Mouse (Mus musculus): ENCODE data around the gene Tmppe. TPM values are rescaled to one million over a fixed set of nuclear protein-coding genes. Genes with fewer than 3 reads are reported as not detected.
A peak's percentile ranks its signal among the peaks of the same experiment; 100 is the strongest.

Gene Tmppe
- polyA plus RNA-seq, 1 experiment from 2014 or later, result 5.7 TPM

DNA sequence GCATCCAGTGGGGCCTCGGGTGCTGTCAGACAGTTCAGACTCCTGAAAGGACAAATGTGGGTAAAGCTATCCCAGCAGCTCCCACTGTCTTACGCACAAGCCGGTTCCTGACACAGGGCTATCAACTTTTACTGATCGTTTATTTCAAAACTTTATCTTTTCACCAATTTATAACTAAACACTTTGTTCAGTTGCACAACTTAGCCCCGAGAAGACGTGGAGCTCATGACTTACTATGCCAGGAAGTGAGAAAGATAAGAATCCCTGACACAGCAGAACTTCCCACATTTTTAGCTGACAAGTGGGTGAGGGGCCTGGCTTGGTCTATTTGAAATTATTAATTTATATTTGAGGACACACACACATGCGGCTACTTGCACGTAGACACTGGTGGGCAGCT lies 6.2 kb upstream of the Tmppe start:
- no peaks in the 10 kb centered on the region for H3K27me3 ChIP-seq
- in situ Hi-C loops (cut with MboI; ENCODE audit: low pct_unique_long_range_greater_than_20kb), result loop anchor here (25.0 kb wide), 1 partner anchor 357 kb away; the partner anchor contains the start of gene Fbxl2
- CTCF ChIA-PET, result no interaction called here
- POLR2A ChIA-PET, result no interaction called here
- TF ChIP-seq CTCF (IDR thresholded peaks at IDR 0.05), result no peak
- ATAC-seq (no peak), DNase-seq (ENCODE audit: low read depth, low spot score) (no peak)

DNA sequence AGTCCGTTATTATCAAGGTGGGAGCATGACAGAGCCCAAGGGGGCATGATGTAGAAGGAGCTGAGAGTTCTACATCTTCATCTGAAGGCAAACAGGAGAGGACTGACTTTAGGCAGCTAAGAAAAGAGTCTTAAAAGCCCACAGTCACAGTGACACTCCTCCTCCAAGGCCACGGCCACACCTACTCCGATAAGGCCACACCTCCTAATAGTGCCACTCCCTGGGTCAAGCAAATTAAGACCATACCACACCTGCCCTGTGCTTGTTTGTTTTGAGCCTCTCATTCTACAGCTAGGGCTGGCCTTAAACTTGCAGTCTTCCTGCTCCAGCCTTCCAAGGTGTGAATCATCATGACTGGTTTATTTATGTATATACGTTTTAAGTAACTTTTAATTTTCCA lies 5.6 kb upstream of the Tmppe start:
- in situ Hi-C loops (cut with MboI; ENCODE audit: low pct_unique_long_range_greater_than_20kb), result loop anchor here (25.0 kb wide), 1 partner anchor 358 kb away; the partner anchor contains the start of gene Fbxl2
- DNase-seq (ENCODE audit: low read depth, low spot score) (no peak), ATAC-seq (no peak)
- CTCF ChIA-PET, result no interaction called here
- H3K27me3 ChIP-seq, result no peaks in the 10 kb centered on the region
- POLR2A ChIA-PET, result no interaction called here
- no peak for TF ChIP-seq CTCF (IDR thresholded peaks at IDR 0.05)

DNA sequence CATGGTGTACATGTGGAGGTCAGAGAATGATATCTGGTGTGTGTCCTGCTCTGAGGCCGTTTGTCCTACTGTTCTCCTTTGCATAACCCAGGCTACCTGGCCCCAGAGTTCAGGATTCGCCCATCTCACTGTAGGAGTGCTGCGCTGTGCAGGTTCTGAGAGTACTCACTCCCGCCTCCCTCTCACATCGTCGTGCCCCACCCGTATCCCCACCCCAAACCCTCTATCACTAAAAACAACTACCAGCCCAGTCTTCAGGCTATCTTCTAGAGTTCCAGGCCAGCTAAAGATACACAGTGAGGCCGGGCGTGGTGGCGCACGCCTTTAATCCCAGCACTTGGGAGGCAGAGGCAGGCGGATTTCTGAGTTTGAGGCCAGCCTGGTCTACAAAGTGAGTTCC lies 1.2 kb upstream of the Tmppe start:
- ChIA-PET CTCF (interaction anchor here (1.2 kb wide), 1 partner anchor 16 kb away, joined by 3 read pairs; no protein-coding TSS in a partner anchor), POLR2A (no interaction called here)
- in situ Hi-C loops (cut with MboI; ENCODE audit: low pct_unique_long_range_greater_than_20kb), result loop anchor here (25.0 kb wide), 1 partner anchor 362 kb away; the partner anchor contains the start of gene Fbxl2
- TF ChIP-seq CTCF (IDR thresholded peaks at IDR 0.05), result no peak
- no peak for ATAC-seq
- no peaks in the 10 kb centered on the region for H3K27me3 ChIP-seq
- DNase-seq (ENCODE audit: low read depth, low spot score), result no peak

DNA sequence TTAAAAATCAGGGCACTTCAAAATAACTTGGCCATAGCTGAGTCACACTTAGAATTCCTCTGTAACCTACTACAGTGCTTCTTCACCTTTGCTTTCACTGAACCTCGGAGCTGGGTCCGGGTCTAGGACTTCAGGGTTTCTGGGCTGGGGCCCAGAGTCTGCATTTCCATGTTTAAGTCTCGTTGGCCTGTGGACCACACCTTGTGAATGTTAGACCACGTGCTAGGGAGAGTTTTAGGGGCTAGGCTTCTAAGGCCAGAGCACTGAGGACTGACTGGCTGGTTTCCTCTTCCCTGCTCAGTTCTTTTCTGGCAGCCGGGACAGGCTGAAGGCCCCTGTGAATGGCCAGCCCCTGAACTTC lies 337 bp upstream of the Tmppe start:
- ATAC-seq (peak; percentile 40), DNase-seq (ENCODE audit: low read depth, low spot score) (no peak)
- no peak for TF ChIP-seq CTCF (IDR thresholded peaks at IDR 0.05)
- POLR2A ChIA-PET, result no interaction called here
- CTCF ChIA-PET, result interaction anchor here (1.2 kb wide), 1 partner anchor 15 kb away, joined by 3 read pairs; no protein-coding TSS in a partner anchor
- H3K27me3 ChIP-seq, result no peaks in the 10 kb centered on the region
- in situ Hi-C loops (cut with MboI; ENCODE audit: low pct_unique_long_range_greater_than_20kb), result no loop called here

DNA sequence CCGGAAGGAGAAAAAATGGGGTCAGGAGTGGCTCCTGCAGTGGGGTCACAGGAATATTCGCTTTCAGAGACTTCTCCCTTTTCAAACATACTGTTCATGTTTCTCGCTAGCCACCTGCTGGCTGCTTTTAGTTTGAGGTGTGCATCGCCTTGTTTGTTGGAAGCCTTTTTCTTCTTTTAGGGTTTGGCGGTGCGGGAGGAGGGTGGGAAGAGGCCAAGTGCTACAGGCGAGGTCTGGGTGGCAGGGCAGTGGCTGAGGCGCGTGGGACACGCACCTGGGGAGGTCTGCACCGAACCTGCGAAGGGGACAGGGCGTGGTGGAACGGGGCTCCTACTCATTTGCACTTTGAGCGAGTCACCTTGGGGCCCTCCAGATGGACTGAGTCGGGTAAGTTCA lies 778 bp downstream of the Tmppe start:
- ChIA-PET CTCF (no interaction called here), POLR2A (no interaction called here)
- H3K27me3 ChIP-seq, result no peaks in the 10 kb centered on the region
- in situ Hi-C loops (cut with MboI; ENCODE audit: low pct_unique_long_range_greater_than_20kb), result no loop called here
- peak; percentile 31 for ATAC-seq
- no peak for DNase-seq (ENCODE audit: low read depth, low spot score)
- TF ChIP-seq CTCF (IDR thresholded peaks at IDR 0.05), result no peak

DNA sequence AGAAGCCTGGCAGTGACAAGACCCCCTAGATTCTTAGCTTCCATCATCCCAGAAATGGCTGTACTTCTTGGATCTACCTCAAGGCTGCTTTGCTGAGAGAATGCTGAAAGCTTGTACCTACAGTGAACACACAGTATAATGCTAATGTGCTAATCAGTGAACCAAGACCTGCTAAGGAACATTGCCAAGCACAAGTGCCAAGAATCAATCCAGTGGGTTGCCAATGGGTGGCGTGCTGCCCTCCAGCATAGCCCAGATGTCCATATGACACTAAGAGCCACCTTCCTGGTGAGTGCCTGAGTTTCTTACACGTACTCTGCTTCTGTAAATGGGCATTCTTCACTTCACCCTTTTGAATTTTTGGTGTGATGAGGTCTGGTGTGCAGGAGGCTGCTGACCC lies 6.8 kb downstream of the Tmppe start:
- ChIA-PET CTCF (interaction anchor here (1.5 to 2.3 kb wide), 3 partner anchors 9 to 176 kb away, joined by 3 to 11 read pairs (median 5); no protein-coding TSS in a partner anchor), POLR2A (no interaction called here)
- in situ Hi-C loops (cut with MboI; ENCODE audit: low pct_unique_long_range_greater_than_20kb), result no loop called here
- TF ChIP-seq CTCF (IDR thresholded peaks at IDR 0.05), result no peak
- no peak for ATAC-seq
- no peaks in the 10 kb centered on the region for H3K27me3 ChIP-seq
- no peak for DNase-seq (ENCODE audit: low read depth, low spot score)

DNA sequence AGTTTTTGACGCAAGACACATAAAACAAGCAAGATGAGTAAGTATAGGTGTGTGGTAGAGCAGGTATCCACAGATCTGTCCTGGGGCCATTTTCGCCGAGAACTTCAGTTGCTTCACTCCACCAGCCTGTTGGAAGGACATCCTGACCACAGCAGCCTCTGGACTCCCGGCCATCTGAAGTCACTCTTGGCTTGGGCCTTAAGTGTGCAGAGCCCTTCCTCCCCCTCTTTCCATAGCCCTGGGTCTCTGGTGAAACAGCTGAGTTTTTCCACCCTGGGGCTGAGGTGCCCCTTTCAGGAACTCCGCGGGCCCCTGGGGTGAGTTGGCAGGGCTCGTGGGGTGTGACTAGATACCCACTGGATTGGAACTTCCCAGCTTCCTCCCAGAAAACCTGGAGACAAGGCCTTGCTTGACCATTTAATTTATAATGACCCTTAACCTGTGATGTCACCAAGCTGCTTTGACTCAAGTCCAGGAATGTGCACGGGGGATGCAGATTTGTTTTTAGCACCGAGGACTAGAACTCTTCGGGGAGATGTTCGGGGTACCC lies 9.5 kb downstream of the Tmppe start:
- peak; percentile 69 for ATAC-seq
- TF ChIP-seq CTCF (IDR thresholded peaks at IDR 0.05), result no peak
- in situ Hi-C loops (cut with MboI; ENCODE audit: low pct_unique_long_range_greater_than_20kb), result no loop called here
- ChIA-PET CTCF (interaction anchor here (1.0 kb wide), 1 partner anchor 171 kb away, joined by 3 read pairs; no protein-coding TSS in a partner anchor), POLR2A (interaction anchor here (0.7 to 1.2 kb wide), 3 partner anchors 17 to 34 kb away, joined by 4 to 6 read pairs (median 5); no protein-coding TSS in a partner anchor)
- no peak for DNase-seq (ENCODE audit: low read depth, low spot score)
- H3K27me3 ChIP-seq, result no peaks in the 10 kb centered on the region

DNA sequence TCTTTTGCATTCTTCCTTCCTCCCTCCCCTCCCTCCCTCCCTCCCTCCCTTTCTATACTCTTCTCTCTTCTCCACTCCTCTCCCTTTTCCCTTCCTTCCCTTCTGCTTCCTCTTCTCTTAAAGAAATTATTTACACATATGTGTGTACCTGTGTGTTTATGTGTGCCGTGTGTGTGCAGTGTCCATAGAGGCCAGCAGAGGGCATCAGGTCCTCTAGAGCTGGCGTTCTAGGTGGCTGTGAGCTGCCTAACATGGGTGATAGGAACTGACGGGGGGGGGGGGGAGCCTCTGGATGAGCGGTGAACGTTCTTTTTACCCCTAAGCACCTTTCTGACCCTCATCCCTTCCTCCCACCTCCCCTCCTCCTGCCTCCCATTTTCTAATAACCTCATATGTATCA lies 10.4 kb downstream of the Tmppe start:
- POLR2A ChIA-PET, result no interaction called here
- no peak for TF ChIP-seq CTCF (IDR thresholded peaks at IDR 0.05)
- no peaks in the 10 kb centered on the region for H3K27me3 ChIP-seq
- in situ Hi-C loops (cut with MboI; ENCODE audit: low pct_unique_long_range_greater_than_20kb), result no loop called here
- no peak for ATAC-seq
- no peak for DNase-seq (ENCODE audit: low read depth, low spot score)
- CTCF ChIA-PET, result no interaction called here

DNA sequence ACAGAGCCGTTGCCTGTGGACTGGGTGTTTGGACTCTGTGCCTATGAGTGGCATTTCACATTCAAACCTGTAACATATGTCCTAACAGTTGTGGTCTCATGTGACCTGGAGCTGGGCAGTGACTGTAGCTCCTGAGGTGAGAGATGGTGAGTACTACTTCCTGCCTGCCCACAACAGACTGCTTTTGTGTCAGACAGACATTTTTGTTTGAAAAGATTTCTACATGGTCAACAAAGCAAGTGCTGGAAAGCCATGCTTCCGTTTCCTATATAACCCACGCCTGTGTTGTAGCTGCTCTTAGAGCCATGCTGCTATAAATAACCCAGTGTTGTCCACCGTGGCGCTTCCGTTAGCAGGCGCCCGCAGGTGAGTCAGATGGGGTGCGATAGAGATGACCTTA lies 11.5 kb downstream of the Tmppe start:
- CTCF ChIA-PET, result interaction anchor here (1.5 kb wide), 1 partner anchor 144 kb away, joined by 3 read pairs; no protein-coding TSS in a partner anchor
- ATAC-seq (no peak), DNase-seq (ENCODE audit: low read depth, low spot score) (no peak)
- POLR2A ChIA-PET, result interaction anchor here (0.5 kb wide), 1 partner anchor 120 kb away, joined by 3 read pairs; no protein-coding TSS in a partner anchor
- in situ Hi-C loops (cut with MboI; ENCODE audit: low pct_unique_long_range_greater_than_20kb), result no loop called here
- no peaks in the 10 kb centered on the region for H3K27me3 ChIP-seq
- TF ChIP-seq CTCF (IDR thresholded peaks at IDR 0.05), result no peak

DNA sequence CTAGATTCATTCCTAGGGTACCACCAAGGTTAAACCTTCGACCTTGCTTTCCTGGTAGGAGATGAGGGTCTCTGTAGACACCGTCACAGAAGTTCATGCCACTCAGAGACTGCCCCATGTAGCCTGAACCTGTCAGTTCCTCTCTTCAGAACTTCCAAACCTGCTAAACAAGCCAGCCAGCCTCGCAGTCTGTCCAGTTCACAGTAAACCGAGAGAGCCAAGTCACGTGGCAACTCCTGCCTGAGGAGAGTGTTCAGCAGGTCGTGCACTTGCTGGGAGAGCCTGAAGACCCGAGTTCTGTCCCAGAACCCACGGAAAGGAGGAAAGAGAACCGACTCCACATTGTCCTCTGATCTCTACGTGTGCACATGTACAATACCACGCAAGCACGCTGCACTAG lies 13.0 kb downstream of the Tmppe start:
- no peak for TF ChIP-seq CTCF (IDR thresholded peaks at IDR 0.05)
- ChIA-PET CTCF (interaction anchor here (1.5 kb wide), 1 partner anchor 142 kb away, joined by 3 read pairs; no protein-coding TSS in a partner anchor), POLR2A (no interaction called here)
- no peaks in the 10 kb centered on the region for H3K27me3 ChIP-seq
- in situ Hi-C loops (cut with MboI; ENCODE audit: low pct_unique_long_range_greater_than_20kb), result no loop called here
- DNase-seq (ENCODE audit: low read depth, low spot score), result no peak
- ATAC-seq, result no peak

DNA sequence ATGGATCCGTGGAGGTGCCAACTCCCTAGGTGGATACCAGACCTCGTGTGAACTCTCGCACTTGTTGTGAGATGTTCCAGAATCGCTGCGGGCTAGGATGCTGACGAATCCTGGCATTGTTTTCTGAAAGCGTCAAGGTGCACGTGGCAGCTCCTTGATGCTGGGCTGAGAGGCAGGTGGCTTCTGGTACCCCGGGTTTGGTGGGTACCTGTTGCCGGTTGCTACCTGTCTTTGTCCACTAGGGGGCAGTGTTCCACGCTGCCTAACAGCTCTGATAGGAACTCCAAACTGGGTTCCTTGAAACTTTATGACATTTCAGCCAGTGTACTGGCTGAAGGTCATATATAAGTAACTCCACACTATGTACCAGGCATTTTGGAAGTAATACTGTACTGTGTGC lies 14.8 kb downstream of the Tmppe start:
- no peaks in the 10 kb centered on the region for H3K27me3 ChIP-seq
- DNase-seq (ENCODE audit: low read depth, low spot score) (no peak), ATAC-seq (no peak)
- ChIA-PET POLR2A (no interaction called here), CTCF (interaction anchor here (0.8 to 3.3 kb wide), 11 partner anchors 8 to 169 kb away, joined by 3 to 24 read pairs (median 3); partner anchors contain the start of genes Glb1 and Tmppe)
- TF ChIP-seq CTCF (IDR thresholded peaks at IDR 0.05), result peak; percentile 89
- in situ Hi-C loops (cut with MboI; ENCODE audit: low pct_unique_long_range_greater_than_20kb), result loop anchor here (5.0 kb wide), 2 partner anchors 82 to 167 kb away; no protein-coding TSS in a partner anchor
